Mouse (Mus musculus) spleen, postnatal 10 days (tissue): ENCODE measurements around the gene Bbs5.
A peak's percentile ranks its signal among the peaks of the same experiment; 100 is the strongest.
"Not testable (repeated sequence)": the region's sequence is repeated elsewhere in the genome, so short reads cannot be mapped to it uniquely, and the experiment has no call there.

ENCODE experiments used
- DNase-seq, 2 experiments: peaks; one replicate each; pipeline ENCODE4 v3.0.0; 2021 to 2022; ENCODE audit warnings: low spot score in 2 of 2

Bbs5 gene

GRCm38 (mm10) chr2:69669853-69670252, 22.9 kb downstream of the Bbs5 start, which contains the start of gene Klhl41:
Klhl41 (plus strand) TSS chr2:69670120.
- DNase-seq, result no peak

GRCm38 (mm10) chr2:69673723-69674122, 26.8 kb downstream of the Bbs5 start:
- no peak for DNase-seq

GRCm38 (mm10) chr2:69675266-69675665, 28.3 kb downstream of the Bbs5 start:
- DNase-seq, result no peak

- DNase-seq, result peak in 1 of 2 experiments; percentile 23
Measured at GRCm38 (mm10) chr2:69676713-69677112, 29.7 kb downstream of the Bbs5 start.

- DNase-seq, result not testable (repeated sequence)
Measured at GRCm38 (mm10) chr2:69677215-69677614, 30.2 kb downstream of the Bbs5 start.

GRCm38 (mm10) chr2:69679990-69680389, 33.0 kb downstream of the Bbs5 start:
- DNase-seq, result peak in 1 of 2 experiments; percentile 54

- no peak for DNase-seq
Measured at GRCm38 (mm10) chr2:69681931-69682330, 35.0 kb downstream of the Bbs5 start.

GRCm38 (mm10) chr2:69683036-69683805, 36.2 kb downstream of the Bbs5 start:
- no peak for DNase-seq

- no peak for DNase-seq
Measured at GRCm38 (mm10) chr2:69684488-69684887, 37.5 kb downstream of the Bbs5 start.

- no peak for DNase-seq
Measured at GRCm38 (mm10) chr2:69690214-69690613, 43.2 kb downstream of the Bbs5 start.

GRCm38 (mm10) chr2:69690843-69691242, 43.9 kb downstream of the Bbs5 start:
- no peak for DNase-seq

GRCm38 (mm10) chr2:69693501-69693900, 46.5 kb downstream of the Bbs5 start:
- DNase-seq, result no peak

GRCm38 (mm10) chr2:69700446-69700845, 53.5 kb downstream of the Bbs5 start:
- no peak for DNase-seq

GRCm38 (mm10) chr2:69712171-69712570, 65.2 kb downstream of the Bbs5 start:
- DNase-seq, result no peak

GRCm38 (mm10) chr2:69712981-69713625, 66.1 kb downstream of the Bbs5 start, which contains the start of gene Fastkd1:
Fastkd1 (minus strand) TSS chr2:69713516.
- peak; percentile 65 to 86 for DNase-seq

- no peak for DNase-seq
Measured at GRCm38 (mm10) chr2:69713626-69714014, 66.6 kb downstream of the Bbs5 start.

- no peak for DNase-seq
Measured at GRCm38 (mm10) chr2:69714126-69714525, 67.2 kb downstream of the Bbs5 start.

GRCm38 (mm10) chr2:69716483-69716882, 69.5 kb downstream of the Bbs5 start:
- no peak for DNase-seq
